Mouse (Mus musculus) brain, embryonic 18.5 days (tissue): ENCODE results near the gene Amz1.

Source experiments
- DNase-seq: peaks from one replicate; pipeline ENCODE4 v3.0.0-alpha.2; 2012; ENCODE audit warnings: low read depth, low spot score

Gene Amz1

GRCm38 (mm10) chr5:140801782-140802181 is 77.9 kb downstream of the Amz1 start:
- no peak for DNase-seq

DNA sequence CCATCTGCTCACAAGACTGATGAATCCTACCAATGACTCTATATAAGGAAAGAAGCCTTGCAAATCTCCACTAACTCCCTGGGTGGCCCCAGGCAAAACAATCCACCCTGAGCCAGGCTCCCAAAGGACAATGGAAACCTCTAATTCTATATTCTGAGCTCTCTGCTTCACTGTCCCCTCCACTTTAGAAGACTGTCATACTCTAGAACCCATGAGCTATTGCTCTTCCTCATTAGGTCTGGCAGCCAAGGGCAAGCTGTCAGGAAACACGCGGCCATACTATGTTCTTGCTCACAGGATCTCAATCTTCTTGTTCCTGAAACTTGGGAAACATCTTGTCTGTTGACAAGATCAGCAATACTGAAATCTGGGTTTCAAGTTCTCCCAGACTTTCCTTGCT is 82.3 kb downstream of the Amz1 start:
- DNase-seq, result no peak

GRCm38 (mm10) chr5:140806939-140807338 is 83.0 kb downstream of the Amz1 start:
- no peak for DNase-seq
